Mouse (Mus musculus): Measurements from ENCODE around the gene Npy4r. TPM values are rescaled to one million over a fixed set of nuclear protein-coding genes. Genes with fewer than 3 reads are reported as not detected.
A peak's percentile ranks its signal among the peaks of the same experiment; 100 is the strongest.

Gene Npy4r
- polyA plus RNA-seq, 1 experiment from 2014 or later = 0.23 TPM

DNA sequence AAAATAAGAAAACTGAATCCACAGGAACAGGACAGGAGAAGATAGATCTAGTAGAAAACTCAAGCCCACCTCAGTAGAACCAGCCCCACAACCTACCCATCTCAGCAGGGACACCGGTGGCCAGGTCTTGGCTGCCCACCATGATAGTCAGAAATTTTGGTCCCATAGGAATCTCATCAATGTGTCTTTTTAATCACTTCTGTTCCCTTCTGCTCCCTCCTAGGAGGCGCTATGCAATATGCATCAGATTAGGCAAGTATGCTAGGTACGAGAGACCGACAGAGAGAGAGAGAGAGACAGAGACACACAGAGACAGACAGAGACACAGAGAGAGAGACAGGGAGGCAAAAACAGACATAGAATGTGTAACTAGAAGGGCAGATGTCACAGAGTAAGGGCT lies 30.6 kb downstream of the Npy4r start:
- no peaks in the 10 kb centered on the region for H3K36me3 ChIP-seq (ENCODE audit: control insufficient read depth, insufficient read depth, low read length)
- no peak overlapping the region for H3K9ac ChIP-seq (ENCODE audit: low read depth, low read length)
- H3K4me2 ChIP-seq (ENCODE audit: low read length) = no peak overlapping the region
- H3K4me1 ChIP-seq (ENCODE audit: control insufficient read depth, insufficient read depth, low read length) = no peaks in the 10 kb centered on the region
- no peaks in the 10 kb centered on the region for H3K9me3 ChIP-seq (replicated peaks; ENCODE audit: control insufficient read depth, low read length, poor library complexity, severe bottlenecking)
- 95% methylated on average over 4 of the region's 4 CpGs for WGBS
- H3K27ac ChIP-seq (ENCODE audit: low read length) = no peak overlapping the region
- no peak for ATAC-seq
- no peak overlapping the region for H3K4me3 ChIP-seq (ENCODE audit: low read depth, low read length)
- H3K27me3 ChIP-seq (ENCODE audit: control insufficient read depth, insufficient read depth, low read depth, low read length) = no peaks in the 10 kb centered on the region

- Histone ChIP-seq H3K4me1 (ENCODE audit: control insufficient read depth, insufficient read depth, low read length) (no peaks in the 10 kb centered on the region), H3K36me3 (ENCODE audit: control insufficient read depth, insufficient read depth, low read length) (no peaks in the 10 kb centered on the region), H3K9ac (ENCODE audit: low read depth, low read length) (no peak overlapping the region), H3K4me3 (ENCODE audit: low read depth, low read length) (no peak overlapping the region), H3K27ac (ENCODE audit: low read length) (no peak overlapping the region), H3K4me2 (ENCODE audit: low read length) (no peak overlapping the region), H3K27me3 (ENCODE audit: control insufficient read depth, insufficient read depth, low read depth, low read length) (no peaks in the 10 kb centered on the region), H3K9me3 (replicated peaks; ENCODE audit: control insufficient read depth, low read length, poor library complexity, severe bottlenecking) (no peaks in the 10 kb centered on the region)
- no peak for ATAC-seq
- WGBS = 83% methylated on average over 3 of the region's 3 CpGs
Observed at GRCm38 (mm10) chr14:34120923-34121351, 31.4 kb downstream of the Npy4r start.

DNA sequence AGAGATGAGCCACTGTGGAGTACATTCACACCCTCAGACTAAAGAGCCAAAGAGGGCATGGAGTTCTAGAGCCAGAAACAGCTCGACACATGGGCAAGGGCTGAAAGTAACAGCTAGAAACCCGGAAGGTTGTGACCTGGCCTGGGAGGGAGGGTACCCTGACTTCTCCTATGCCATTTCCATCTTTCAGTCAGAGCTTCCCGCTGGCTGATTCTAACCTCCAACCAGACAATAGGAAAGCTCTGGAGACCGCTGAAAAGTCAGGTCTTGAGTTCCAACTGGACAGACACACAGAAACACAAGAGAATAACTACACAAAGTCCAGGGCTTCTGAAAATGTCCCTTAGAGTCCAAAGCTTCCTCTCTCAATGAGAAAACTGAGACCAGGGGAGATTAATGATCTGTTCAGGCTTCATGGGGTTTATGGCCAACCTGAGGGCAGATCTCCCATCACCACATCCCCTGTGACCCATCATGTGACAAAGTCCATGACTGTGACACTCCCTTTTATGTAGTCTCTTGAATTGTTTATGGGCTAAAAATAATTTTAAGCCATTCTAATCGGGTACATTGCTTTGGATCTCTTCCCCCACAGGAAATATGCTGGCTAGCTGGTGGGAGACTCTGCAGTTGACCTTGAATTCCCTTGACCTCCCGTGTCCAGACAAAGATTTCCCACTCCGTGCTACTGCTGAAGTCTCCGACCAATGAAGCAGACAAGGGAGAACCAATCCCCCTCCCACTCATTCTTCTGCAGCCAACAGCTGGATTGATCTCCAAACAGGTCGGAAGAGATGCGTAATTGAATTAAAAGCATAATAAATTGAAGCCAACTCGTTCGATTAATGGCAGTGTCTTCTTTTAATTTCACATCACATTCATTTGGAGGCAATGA lies 32.0 kb downstream of the Npy4r start:
- no peak overlapping the region for H3K27ac ChIP-seq (ENCODE audit: low read length)
- no peak overlapping the region for H3K4me3 ChIP-seq (ENCODE audit: low read depth, low read length)
- no peaks in the 10 kb centered on the region for H3K4me1 ChIP-seq (ENCODE audit: control insufficient read depth, insufficient read depth, low read length)
- no peak overlapping the region for H3K9ac ChIP-seq (ENCODE audit: low read depth, low read length)
- H3K27me3 ChIP-seq (ENCODE audit: control insufficient read depth, insufficient read depth, low read depth, low read length) = no peaks in the 10 kb centered on the region
- no peaks in the 10 kb centered on the region for H3K9me3 ChIP-seq (replicated peaks; ENCODE audit: control insufficient read depth, low read length, poor library complexity, severe bottlenecking)
- H3K4me2 ChIP-seq (ENCODE audit: low read length) = no peak overlapping the region
- 84% methylated on average over 12 of the region's 12 CpGs for WGBS
- ATAC-seq = no peak
- H3K36me3 ChIP-seq (ENCODE audit: control insufficient read depth, insufficient read depth, low read length) = no peaks in the 10 kb centered on the region

GRCm38 (mm10) chr14:34119046-34119723 lies 33.1 kb downstream of the Npy4r start:
- no peaks in the 10 kb centered on the region for H3K4me1 ChIP-seq (ENCODE audit: control insufficient read depth, insufficient read depth, low read length)
- H3K36me3 ChIP-seq (ENCODE audit: control insufficient read depth, insufficient read depth, low read length) = no peaks in the 10 kb centered on the region
- no peaks in the 10 kb centered on the region for H3K9me3 ChIP-seq (replicated peaks; ENCODE audit: control insufficient read depth, low read length, poor library complexity, severe bottlenecking)
- WGBS = 83% methylated on average over 7 of the region's 7 CpGs
- H3K27me3 ChIP-seq (ENCODE audit: control insufficient read depth, insufficient read depth, low read depth, low read length) = no peaks in the 10 kb centered on the region
- ATAC-seq = no peak
- H3K4me3 ChIP-seq (ENCODE audit: low read depth, low read length) = no peak overlapping the region
- H3K4me2 ChIP-seq (ENCODE audit: low read length) = no peak overlapping the region
- no peak overlapping the region for H3K9ac ChIP-seq (ENCODE audit: low read depth, low read length)
- no peak overlapping the region for H3K27ac ChIP-seq (ENCODE audit: low read length)

- Histone ChIP-seq H3K4me1 (ENCODE audit: control insufficient read depth, insufficient read depth, low read length) (no peaks in the 10 kb centered on the region), H3K4me2 (ENCODE audit: low read length) (no peak overlapping the region), H3K4me3 (ENCODE audit: low read depth, low read length) (no peak overlapping the region), H3K36me3 (ENCODE audit: control insufficient read depth, insufficient read depth, low read length) (no peaks in the 10 kb centered on the region), H3K9me3 (replicated peaks; ENCODE audit: control insufficient read depth, low read length, poor library complexity, severe bottlenecking) (no peaks in the 10 kb centered on the region), H3K9ac (ENCODE audit: low read depth, low read length) (no peak overlapping the region), H3K27ac (ENCODE audit: low read length) (no peak overlapping the region), H3K27me3 (ENCODE audit: control insufficient read depth, insufficient read depth, low read depth, low read length) (no peaks in the 10 kb centered on the region)
- ATAC-seq = no peak
- 79% methylated on average over 4 of the region's 4 CpGs for WGBS
Observed at GRCm38 (mm10) chr14:34114311-34114710, 38.0 kb downstream of the Npy4r start.

DNA sequence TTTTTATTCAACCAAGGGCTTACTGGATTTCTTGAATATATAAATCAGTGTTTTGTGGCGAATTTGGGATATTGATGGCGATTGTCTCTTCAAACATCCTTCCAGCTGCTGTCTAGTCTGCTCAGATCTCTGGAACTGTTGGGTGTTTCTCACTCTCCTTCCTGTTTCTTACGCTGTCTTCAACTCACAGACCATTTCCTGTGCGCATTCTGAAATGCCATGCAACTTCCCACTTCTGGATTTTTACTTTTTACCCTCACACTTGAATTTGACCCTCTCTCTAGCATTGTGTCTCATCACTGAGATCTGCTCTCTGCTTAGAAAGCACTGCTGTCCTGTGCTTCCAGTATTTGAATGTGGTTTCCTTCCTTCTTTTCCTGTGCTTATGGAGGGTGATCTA lies 44.7 kb downstream of the Npy4r start:
- no peak overlapping the region for H3K4me2 ChIP-seq (ENCODE audit: low read length)
- H3K27ac ChIP-seq (ENCODE audit: low read length) = no peak overlapping the region
- no peak for ATAC-seq
- no peak overlapping the region for H3K9ac ChIP-seq (ENCODE audit: low read depth, low read length)
- H3K36me3 ChIP-seq (ENCODE audit: control insufficient read depth, insufficient read depth, low read length) = no peaks in the 10 kb centered on the region
- no peaks in the 10 kb centered on the region for H3K9me3 ChIP-seq (replicated peaks; ENCODE audit: control insufficient read depth, low read length, poor library complexity, severe bottlenecking)
- no peaks in the 10 kb centered on the region for H3K4me1 ChIP-seq (ENCODE audit: control insufficient read depth, insufficient read depth, low read length)
- H3K27me3 ChIP-seq (ENCODE audit: control insufficient read depth, insufficient read depth, low read depth, low read length) = no peaks in the 10 kb centered on the region
- H3K4me3 ChIP-seq (ENCODE audit: low read depth, low read length) = no peak overlapping the region
- 85% methylated on average over 4 of the region's 4 CpGs for WGBS

- Histone ChIP-seq H3K4me2 (ENCODE audit: low read length) (no peak overlapping the region), H3K4me3 (ENCODE audit: low read depth, low read length) (no peak overlapping the region), H3K36me3 (ENCODE audit: control insufficient read depth, insufficient read depth, low read length) (no peaks in the 10 kb centered on the region), H3K9me3 (replicated peaks; ENCODE audit: control insufficient read depth, low read length, poor library complexity, severe bottlenecking) (no peaks in the 10 kb centered on the region), H3K9ac (ENCODE audit: low read depth, low read length) (no peak overlapping the region), H3K27ac (ENCODE audit: low read length) (no peak overlapping the region), H3K4me1 (ENCODE audit: control insufficient read depth, insufficient read depth, low read length) (no peaks in the 10 kb centered on the region), H3K27me3 (ENCODE audit: control insufficient read depth, insufficient read depth, low read depth, low read length) (no peaks in the 10 kb centered on the region)
- ATAC-seq = no peak
- WGBS = 58% methylated on average over 12 of the region's 12 CpGs
Observed at GRCm38 (mm10) chr14:34106389-34107062, 45.8 kb downstream of the Npy4r start.

DNA sequence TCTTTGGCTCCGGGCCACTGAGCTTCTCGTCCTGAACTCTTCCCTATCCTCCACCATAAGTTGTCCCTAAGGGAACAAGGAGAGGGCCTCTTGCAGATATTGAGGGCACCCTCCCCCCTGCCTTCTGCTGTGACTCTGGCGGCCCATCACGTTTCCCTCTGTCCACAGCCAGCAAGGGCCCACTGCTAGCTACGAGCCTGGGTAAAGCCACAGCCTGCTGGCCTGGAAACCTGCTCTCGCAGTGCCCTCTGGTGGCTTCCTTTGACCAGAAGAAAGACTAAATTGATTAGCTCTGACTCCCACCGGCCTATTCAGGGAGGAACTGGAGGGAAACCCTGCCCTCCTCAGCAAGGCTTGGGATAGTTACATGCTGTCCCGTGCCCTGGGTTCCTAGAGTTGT lies 47.4 kb downstream of the Npy4r start:
- no peak overlapping the region for H3K27ac ChIP-seq (ENCODE audit: low read length)
- H3K4me2 ChIP-seq (ENCODE audit: low read length) = no peak overlapping the region
- no peak overlapping the region for H3K9ac ChIP-seq (ENCODE audit: low read depth, low read length)
- peak; percentile 48; the same call in 1 of the 2 replicates for ATAC-seq
- 27% methylated on average over 8 of the region's 8 CpGs for WGBS
- H3K4me1 ChIP-seq (ENCODE audit: control insufficient read depth, insufficient read depth, low read length) = no peaks in the 10 kb centered on the region
- H3K36me3 ChIP-seq (ENCODE audit: control insufficient read depth, insufficient read depth, low read length) = no peaks in the 10 kb centered on the region
- no peaks in the 10 kb centered on the region for H3K27me3 ChIP-seq (ENCODE audit: control insufficient read depth, insufficient read depth, low read depth, low read length)
- no peaks in the 10 kb centered on the region for H3K9me3 ChIP-seq (replicated peaks; ENCODE audit: control insufficient read depth, low read length, poor library complexity, severe bottlenecking)
- no peak overlapping the region for H3K4me3 ChIP-seq (ENCODE audit: low read depth, low read length)

DNA sequence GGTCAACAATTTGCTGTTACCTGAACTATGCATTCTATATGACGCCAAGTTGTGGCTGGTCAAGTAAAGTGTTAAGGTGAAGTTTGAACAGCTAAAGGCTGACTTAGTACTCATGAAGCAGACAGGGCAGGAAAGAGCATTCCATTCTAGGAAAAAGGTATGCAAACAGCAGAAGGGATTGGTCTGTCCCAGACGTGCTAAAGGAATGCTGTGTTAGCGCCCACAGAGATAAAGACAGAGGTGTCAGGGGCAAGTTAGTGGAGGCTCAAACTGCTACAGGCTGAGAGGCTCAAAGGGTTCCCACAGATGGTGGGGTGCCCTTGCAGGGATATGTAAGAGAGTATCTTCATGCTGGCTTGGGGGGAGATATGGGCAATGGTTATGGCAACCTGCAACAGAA lies 48.4 kb downstream of the Npy4r start:
- ATAC-seq = no peak
- no peak overlapping the region for H3K4me2 ChIP-seq (ENCODE audit: low read length)
- WGBS = 84% methylated on average over 3 of the region's 3 CpGs
- H3K9me3 ChIP-seq (replicated peaks; ENCODE audit: control insufficient read depth, low read length, poor library complexity, severe bottlenecking) = no peaks in the 10 kb centered on the region
- no peaks in the 10 kb centered on the region for H3K36me3 ChIP-seq (ENCODE audit: control insufficient read depth, insufficient read depth, low read length)
- no peak overlapping the region for H3K9ac ChIP-seq (ENCODE audit: low read depth, low read length)
- no peaks in the 10 kb centered on the region for H3K27me3 ChIP-seq (ENCODE audit: control insufficient read depth, insufficient read depth, low read depth, low read length)
- no peak overlapping the region for H3K27ac ChIP-seq (ENCODE audit: low read length)
- no peaks in the 10 kb centered on the region for H3K4me1 ChIP-seq (ENCODE audit: control insufficient read depth, insufficient read depth, low read length)
- H3K4me3 ChIP-seq (ENCODE audit: low read depth, low read length) = no peak overlapping the region
